Mouse (Mus musculus) kidney, postnatal 25 days (tissue): Measurements from ENCODE around the gene Arl4c.

Experiments used
- DNase-seq, 2 experiments: peaks; one replicate each; pipeline ENCODE4 v3.0.0; 2021; ENCODE audit warnings: mixed read lengths in 2 of 2

Gene Arl4c

DNA sequence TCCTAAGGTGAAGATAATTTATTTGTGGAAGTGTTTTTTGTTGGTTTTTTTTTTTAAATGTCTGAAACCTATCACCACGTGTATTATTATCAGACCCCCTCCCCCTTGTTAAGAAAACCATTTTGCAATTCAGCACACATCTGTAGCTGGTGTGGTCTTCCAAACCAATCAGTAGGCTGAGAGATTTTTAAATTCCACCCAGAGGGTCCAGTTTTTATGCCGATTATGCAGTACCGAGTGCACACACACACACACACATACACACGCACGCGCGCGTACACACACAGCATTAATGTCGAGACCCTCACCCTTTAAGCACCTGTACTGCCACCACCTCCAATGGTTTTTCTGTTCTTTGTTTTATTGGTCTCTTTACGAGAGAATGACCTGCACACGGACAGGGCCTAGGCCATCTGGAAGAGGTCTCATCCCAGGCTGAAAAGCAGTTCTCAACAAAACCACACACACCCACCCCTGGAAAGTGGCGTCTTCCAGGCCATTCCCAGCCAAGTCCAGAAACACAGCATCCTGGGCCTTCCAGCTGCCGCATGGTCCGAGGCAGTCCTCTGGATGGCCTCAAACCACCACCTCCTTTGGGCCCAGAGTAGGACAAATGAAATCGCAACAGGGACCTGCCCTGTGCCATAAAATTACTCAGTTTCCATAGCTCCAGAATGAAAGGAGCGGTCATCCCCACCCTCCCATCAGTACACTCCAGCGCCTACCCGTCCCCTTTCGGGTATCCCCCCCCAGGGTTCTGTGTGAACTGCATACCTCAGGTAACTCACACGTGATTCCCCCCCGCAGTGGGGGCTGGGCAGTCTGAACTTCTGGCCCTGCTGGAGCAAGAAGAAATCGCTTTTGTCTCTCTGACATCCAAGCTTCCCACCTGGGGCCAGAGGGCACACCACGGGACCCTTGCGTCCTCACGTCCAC, 1.9 kb downstream of the Arl4c start:
- DNase-seq, result peak; percentile 36 to 62

DNA sequence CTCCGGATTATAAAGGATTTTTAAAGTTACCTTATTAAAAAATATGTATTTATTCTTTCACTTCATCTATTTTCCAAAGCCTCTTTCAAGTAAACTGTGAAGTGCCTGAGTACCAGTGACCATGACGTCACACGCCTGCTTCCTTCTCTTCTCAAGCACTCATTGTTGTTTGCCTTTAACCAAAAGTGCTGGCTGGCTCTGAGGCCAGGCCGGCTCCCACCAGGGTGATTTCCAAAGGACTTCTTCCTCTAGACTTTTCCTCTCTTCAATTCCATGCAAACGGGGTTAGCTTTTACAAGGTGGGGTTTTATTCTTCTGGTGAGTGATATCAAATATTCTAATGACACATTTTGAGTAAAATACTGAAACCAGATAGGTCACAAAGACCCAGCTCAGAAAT, 2.6 kb downstream of the Arl4c start:
- peak; percentile 47 to 54 for DNase-seq

DNA sequence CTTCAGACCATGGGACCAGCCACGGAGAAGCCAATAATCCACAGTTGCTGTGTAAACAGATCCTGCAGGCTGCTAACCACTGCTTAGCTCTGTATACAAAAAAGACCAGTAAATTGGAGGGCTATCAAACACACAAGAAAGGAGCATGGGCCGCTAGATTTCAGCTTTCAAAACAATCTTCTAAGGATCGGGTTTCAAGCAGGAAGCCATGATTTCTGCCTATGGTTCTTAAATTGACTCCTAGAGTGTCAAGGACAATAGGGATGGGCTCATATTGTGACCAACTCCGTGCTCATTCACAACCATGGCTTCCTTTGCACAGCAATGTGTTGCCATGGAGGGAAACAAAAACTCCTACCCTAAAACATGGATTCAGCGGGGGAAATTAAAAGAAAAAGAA, 3.1 kb downstream of the Arl4c start:
- no peak for DNase-seq

DNA sequence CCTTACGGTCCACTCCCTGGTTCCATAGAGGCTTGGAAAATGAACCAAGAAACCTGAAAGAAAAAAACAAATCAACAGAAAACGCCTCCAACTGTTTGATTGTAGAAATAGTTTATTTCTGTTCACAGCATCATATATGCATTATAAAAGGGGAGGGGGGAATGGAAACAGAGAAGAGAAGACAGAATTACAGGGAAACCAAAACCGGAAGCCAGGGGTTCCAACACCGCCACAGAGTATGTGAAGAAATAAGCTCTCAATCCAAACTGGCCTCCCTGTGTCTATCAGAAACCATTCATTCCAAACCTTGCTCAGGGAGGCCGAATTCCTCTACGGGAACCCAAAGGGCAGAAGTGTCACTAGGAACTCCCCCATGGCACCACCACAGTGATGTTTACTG, 3.9 kb downstream of the Arl4c start:
- DNase-seq, result no peak

DNA sequence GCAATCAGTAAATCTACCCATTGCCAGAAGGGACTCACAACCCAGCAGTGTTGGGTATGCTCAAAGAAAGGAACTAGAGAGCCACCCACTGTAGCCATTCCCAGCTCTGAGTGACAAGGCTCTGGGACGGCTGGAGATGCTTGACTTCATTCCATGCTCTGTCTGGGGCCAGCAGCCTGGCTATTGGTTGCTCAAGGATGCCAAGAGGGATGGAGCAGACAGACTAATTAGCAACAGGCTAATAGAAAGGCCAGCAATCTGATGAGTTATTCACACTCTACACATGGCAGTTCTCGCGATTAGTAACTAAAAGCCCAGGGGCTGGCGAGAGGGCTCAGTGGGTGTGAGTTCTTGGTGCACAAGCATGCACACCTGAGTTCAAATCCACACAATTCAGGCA, 5.6 kb downstream of the Arl4c start:
- DNase-seq, result no peak

DNA sequence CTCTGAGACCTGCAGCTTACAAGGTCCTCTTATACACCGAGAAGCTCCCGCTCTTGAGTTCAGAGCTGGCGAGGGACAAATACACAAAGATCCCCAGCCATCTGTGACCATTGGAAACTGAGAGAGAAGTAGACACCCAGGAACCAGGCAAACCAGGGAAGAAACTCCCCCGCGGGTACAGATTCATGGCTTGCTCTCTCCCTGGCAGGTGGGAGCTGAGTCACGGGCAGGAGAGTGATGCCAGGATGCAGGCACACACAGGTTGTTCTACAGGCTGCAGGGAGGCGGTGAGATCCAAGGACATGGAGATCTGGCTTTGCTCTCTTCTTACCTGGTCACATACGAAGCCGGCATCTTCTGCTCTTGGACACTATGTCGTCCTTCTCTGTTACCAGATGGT, 7.7 kb downstream of the Arl4c start:
- no peak for DNase-seq

DNA sequence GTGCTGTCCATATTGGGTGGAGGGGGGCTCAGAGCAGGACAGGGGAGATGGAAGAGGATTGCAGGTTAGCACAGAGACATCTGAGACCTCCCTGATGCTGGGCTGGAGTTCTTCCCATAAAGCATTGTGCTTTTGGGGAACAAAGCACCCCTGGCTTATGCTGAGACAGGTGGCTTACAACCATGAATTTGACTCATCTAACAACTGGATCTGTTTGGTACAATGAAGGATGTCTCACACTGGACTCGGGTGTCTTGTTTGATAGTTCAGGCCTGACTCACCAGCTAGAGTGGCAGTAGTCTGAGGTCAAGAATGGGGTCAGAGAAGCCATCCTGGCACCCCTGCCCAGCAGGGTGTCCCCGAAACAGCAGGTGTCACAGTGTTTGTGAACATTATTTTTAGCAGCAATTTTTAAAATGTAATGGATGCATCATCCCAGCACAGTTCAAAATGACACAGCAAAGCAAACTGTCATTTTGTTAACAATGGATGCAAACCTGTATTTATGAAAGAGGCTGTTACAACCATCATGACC, 9.7 kb downstream of the Arl4c start:
- DNase-seq, result no peak

DNA sequence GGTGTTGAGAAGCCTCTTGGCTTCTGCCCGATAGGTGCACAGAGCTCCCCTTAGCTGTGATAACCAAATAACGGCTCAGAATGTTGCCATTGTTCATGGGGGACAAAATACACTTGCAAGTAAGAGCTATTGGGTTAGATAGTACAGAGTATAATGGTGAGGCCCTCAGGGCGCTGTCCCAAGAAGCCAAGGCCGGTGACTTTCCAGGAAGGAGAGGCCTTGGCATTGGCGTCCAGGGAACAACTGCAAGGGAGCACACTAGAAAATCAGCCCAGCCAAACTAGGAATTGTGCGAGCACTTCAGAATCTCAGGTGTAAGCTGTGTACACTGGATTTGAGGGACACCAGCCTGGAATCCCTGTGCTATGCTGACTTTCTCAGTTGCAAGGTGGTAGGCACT, 11.4 kb downstream of the Arl4c start:
- DNase-seq, result no peak

DNA sequence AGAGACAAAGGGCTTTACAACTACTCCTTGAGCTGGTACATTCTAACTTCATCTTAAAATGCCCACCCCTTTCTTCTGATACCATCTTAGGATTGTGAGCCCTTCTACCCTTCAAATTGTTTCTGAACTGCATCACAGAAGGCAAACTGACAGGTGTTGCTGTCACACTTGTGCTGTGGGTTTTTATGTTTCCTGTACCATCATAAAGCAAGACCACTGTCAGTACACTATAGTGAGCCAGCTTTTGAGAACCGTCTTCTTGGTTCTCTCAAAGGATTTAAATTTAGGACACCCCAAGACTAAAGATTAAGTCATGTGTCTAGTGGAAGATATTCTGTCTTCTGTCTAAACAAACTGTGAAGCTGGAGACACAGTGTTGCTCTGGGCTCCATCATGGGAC, 17.3 kb downstream of the Arl4c start:
- no peak for DNase-seq

DNA sequence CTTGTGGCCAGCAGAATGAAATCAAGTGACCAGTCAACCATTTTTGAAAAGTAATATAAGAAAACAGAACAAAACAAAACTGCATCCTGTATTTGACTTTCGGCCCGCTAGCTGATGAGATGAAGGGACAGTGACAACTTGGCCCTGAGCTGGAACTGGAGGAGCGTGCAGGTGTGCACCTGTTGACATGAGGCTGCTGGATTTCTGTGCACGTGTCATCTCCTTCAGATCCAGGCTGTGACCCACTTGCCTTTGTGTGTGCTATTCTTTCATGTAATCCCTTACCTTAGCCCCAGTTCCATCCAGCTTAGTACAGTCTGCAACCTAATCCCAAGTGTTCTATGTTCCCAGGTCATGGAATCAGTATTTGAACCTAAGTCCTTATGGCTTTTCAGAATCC, 20.4 kb downstream of the Arl4c start:
- DNase-seq, result no peak

DNA sequence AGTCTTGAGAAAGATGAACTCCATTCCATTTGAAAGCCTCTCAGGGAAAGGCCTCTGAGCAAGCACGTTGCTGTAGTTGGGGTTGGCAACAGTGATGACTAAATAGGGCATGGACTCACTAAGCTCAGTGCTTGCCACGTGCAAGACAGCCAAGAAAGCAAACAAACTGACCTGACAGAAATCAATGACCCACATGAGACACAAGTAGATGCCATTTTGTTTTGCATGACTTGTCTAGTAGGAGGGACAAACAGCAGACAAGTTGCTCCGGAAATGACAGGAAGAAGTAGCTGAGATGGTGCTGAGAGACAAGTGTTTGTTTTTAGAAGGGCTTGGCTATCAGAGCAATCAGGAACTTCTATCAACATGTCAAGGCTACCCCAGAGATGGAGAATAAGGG, 21.2 kb downstream of the Arl4c start:
- no peak for DNase-seq

DNA sequence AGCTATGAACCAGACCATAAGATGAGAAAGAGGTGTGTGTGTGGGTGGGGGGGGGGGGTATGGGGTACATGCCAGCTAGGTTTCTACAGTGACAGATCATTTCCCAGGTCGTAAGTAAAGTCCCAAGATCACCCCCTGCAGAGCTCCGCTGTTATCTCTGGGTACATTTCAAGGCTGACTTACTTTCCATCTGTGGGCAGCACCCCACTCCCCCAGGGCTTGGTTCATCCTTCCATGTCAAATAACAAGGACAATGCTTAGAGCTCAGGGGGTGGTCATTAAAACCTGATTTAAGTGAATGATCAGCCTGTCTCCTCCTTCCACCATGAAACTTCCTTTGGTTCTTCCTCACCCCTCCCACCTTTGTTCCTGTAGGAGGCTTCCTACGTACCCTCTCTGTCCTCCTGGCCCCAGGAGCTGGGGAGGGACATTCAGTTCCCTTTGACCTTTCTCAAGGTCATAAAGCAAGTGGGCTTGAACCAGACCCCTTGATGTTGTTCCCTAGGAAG, 23.7 kb downstream of the Arl4c start:
- no peak for DNase-seq

DNA sequence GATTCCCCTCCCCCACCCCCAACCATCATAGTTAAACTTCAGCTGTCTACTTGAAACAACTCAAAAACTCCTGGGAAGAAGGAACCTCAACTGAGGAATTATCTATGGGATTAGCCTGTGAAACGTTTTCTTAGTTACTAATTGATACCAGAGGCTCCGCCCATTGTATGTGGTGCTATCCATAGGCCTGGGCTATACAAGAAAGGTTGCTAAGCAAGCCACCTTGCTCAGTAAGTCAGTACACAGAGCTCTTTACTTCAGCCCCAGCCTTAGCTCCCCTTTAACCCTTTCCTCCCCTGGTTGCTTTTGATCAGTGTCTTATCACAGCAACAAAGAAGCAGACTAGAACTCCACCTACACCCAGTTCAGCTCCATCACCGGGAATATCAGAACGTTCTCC, 31.2 kb downstream of the Arl4c start:
- no peak for DNase-seq

DNA sequence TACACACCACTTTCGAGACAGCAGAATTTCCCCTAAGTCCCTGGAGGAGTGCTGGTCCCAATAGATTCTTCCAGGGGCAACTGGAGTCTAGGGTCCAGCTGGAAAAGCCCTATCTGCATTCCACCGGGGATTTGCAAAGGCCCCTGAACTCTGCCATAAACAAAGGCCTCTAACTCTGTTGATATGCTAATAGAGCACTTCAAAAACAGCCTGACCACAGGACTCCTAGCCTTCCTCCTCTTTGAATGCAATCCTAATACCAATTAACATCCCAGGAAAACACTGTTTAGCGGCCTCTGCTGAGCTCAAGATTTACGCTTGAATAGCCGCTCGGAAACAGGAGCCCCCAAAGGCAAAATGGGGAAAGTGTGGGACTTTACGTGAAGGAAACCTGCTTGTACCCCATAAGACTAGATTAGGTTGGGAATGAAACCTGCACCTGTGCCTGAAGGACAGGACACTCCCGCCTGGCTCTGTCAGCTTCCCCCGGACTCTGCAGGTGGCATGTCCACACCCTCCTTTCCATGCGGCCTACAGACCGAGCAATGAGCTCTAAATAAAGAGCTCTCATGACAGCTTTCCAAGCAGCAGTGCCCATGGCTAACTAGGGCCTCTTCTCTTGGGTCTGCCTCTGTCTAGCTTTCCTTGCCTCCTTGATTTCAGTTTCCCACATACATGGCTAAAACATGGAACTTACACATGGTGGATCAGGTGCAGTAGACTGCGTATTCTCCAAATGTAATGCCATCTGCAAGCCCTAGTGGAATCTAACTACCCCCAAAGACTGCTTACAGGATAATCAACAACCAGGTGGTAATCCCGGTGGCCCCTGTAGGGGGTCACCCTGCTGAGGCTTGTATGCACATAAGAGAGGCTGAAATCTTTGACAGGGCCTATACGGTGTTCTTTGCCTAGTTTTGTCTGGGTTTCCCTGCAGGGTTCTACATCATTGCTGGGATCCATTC, 32.9 kb downstream of the Arl4c start:
- no peak for DNase-seq

DNA sequence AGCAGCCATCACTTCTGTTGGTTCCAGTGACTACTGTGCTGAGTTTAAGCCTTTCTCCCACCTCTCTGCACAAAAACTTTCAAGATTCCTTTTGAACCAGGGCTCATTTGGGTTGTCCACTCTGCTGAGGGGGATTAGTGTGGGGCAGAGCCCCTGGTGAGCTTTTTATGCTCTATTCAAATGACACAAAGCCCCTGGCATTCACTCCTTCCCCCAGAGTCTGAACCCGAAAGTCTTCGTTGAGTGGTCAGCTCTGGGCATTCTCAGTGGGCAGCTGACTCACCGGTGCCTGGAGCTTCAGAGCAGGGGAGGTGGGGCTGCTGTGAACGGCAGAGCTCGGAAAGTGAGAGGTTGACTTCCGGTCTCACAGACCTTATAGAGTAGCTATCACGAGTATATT, 33.7 kb downstream of the Arl4c start:
- DNase-seq, result no peak

DNA sequence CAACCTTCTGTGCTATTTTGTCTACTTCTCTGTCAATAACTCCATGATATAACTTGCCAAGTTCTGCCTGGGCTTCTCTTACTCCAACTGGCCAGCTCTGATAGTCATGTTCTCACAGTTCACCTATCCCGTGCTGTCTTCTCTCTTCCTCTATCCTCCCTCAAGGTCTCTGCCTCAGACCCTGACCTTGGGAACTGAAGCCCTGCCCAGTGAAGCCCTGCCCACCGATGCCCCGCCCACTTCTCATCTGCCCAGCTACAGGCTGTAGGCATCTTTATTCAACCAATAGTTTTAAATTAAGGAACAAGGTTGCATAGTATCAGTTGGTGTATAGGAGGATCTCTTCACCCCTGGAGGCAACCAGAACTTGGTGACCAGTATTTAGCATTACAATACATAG, 37.4 kb downstream of the Arl4c start:
- no peak for DNase-seq

DNA sequence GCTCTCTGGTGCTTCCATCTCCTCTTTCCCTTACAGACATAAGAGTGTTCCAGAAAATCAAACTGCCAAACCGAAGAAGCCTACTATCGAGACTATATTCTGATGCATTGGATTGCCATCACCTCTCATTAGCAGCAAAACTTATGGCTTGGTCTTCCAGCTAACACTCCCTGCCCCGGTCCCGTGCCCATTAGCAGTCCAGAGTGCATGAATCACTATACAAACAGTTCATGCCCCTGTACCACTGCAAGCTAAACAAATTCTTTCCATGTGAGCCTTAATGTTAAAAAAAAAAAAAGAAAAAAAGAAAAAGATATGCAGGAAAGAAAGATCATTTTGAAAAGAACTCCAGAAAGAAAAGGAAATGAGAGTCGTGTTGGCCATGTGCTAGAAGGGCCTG, 39.3 kb downstream of the Arl4c start:
- DNase-seq, result no peak

DNA sequence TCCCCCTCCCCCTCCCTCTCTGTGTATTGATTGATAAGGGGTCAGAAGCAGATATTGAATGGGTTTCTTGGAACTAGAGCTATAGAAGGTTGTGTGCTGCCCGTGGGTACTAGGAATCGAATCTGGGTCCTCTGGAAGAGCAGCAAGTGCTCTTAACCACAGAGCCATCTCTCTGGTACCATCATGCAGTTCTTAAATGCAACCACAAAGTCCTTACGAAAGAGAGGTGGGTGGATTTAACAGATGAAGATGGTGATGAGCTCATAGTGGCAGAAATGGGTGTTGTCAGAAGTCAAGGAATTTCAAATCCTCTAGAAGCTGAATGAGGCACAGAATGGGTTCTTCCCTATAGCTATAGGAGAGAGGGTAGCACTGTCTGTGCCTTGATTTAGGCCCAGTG, 40.8 kb downstream of the Arl4c start:
- no peak for DNase-seq

DNA sequence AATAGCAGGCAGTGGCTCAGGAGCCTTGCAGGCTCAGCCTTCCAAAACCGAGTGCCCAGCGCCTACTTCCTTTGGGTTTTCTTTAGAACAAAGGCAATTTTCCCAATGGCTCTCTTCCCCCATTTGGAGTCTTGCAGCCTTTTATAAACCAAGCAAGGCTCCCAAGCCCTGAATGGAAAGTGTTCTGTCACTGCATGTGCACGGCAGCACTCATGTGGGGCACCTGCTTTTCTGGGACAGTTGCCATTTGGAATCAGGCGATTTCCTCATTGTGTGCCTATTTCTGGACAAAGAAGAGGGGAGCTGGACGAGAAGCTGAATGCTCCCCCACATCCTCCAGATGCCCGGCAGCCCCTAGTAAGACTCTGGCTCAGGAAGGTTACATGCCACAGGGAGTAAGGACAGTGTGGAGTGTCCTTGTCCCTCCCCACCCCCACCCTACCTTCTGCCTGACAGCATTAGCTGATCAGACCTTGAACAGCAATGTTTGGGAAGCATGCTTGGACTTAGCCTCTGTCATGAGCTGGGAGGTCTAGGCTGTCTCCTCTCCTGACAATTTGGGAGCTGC, 43.6 kb downstream of the Arl4c start:
- peak; percentile 23 to 57 for DNase-seq

DNA sequence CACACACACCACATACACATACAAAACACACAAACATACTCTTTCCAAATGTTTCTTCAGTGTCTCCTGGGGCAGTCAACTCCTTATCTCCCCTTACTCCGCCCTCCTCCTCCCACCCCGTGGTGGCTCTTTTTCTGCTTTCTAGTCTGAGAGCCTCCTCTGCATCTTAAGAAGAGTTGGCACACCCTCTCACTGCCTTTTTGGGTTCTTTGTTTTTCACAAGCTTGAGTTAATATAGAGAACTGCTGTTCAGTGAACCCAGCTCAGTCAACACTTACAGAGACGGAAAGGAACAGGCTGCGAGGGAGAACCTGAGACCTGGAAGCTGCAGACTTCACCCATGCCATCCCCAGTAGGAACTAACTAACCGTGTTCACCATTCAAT, 45.9 kb downstream of the Arl4c start:
- DNase-seq, result no peak

DNA sequence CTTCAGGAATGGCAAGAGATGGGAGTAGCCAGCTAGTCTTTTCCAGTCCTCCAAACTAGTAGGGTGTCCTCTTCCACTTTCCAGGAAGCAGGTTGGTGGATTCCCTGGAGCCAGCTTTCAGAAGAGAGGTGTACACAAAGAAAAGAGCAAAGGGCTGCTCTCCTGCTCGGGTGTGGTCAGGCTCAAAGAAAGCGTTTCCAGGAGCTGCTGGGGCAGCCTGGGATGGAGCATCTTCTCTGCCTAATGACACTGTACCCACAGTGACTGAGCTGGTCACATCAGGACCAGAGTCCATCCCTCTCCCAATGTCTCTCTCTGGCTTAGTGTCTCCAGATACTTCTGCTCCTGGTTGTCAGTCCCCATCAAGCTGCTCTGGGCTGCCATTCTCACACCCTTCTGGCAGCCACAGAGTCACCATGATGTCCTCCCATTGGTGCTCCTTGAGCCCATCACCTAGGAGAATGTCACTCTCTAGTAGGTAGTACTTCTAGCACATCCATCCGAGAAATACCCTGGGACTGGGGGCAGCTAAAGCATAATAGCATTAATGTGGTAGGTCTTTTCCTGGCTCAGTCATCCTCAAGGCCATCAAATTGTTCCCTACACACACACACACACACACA, 46.4 kb downstream of the Arl4c start:
- no peak for DNase-seq
